Comparison of ENCODE assay signal across 9 mouse cellular contexts in genomic region chr1:132541824-132542599, GRCm38 (mm10). TPM values are rescaled to one million over a fixed set of nuclear protein-coding genes. Genes with fewer than 3 reads are reported as not detected.
DNase-seq lines count a peak whose midpoint lies in the region; ATAC-seq and TF ChIP-seq lines count a peak whose summit lies in the region.
"Had no signal": no experiment of that assay in that cellular context is flagged by ENCODE, and none has a peak within 500 bp of the region (broad histone marks: within the 10 kb centered on the region; RNA-seq: fewer than 3 reads in every experiment).

No protein-coding gene starts in this region.

- peaks cover 31% of the 10 kb centered on the region for H3K4me1 ChIP-seq in lung, embryonic 15.5 days
- peaks cover 14% of the 10 kb centered on the region; the same call in 1 of the 2 replicates for H3K4me1 ChIP-seq in forebrain, embryonic 11.5 days (replicated peaks; ENCODE audit: control insufficient read depth, insufficient read depth, low read length)
- peaks cover 15% of the 10 kb centered on the region for H3K4me1 ChIP-seq in limb, embryonic 11.5 days (ENCODE audit: control insufficient read depth, insufficient read depth, low read length)
- H3K4me1 ChIP-seq in stomach, postnatal 0 days (replicated peaks; ENCODE audit: control insufficient read depth, insufficient read depth) = no peaks in the 10 kb centered on the region

- no peak for TF ChIP-seq EP300 in stomach, postnatal 0 days (optimal IDR thresholded peaks at IDR 0.05)

- no peak for DNase-seq in lung, adult 18-20 months
- no peak for DNase-seq in forebrain, embryonic 11.5 days (ENCODE audit: low spot score)
- DNase-seq in limb, embryonic 11.5 days (ENCODE audit: low spot score) = no peak
- DNase-seq in stomach, postnatal 0 days (ENCODE audit: low spot score) = no peak
- DNase-seq in gastrocnemius, adult 8-10 months (ENCODE audit: low spot score in 2 of 2) = no peak
- DNase-seq in thymus, postnatal 0 days (ENCODE audit: low spot score) = no peak
- DNase-seq in urinary bladder, postnatal 4 days (ENCODE audit: low spot score in 2 of 2) = no peak

- no peak overlapping the region for H3K27ac ChIP-seq in lung, embryonic 15.5 days
- H3K27ac ChIP-seq in forebrain, embryonic 11.5 days (ENCODE audit: low read depth, low read length) = 0 out of 2 replicates have a peak overlapping the region, but pooled peaks have one; percentile 18
- no peak overlapping the region for H3K27ac ChIP-seq in limb, embryonic 11.5 days (replicated peaks; ENCODE audit: low read depth, low read length)
- H3K27ac ChIP-seq in stomach, postnatal 0 days (replicated peaks) = no peak overlapping the region

- 0 out of 2 replicates have a peak, but pooled peaks have one; percentile 11 for ATAC-seq in lung, embryonic 15.5 days (ENCODE audit: borderline replicate concordance, extremely low read depth, low FRiP score, low TSS enrichment)
- 0 out of 2 replicates have a peak, but pooled peaks have one; percentile 19 for ATAC-seq in forebrain, embryonic 11.5 days (replicated peaks; ENCODE audit: low FRiP score)
- ATAC-seq in limb, embryonic 11.5 days (ENCODE audit: insufficient number of reproducible peaks, low FRiP score, low TSS enrichment, low read depth) = 0 out of 2 replicates have a peak, but pooled peaks have one; percentile 5
- 0 out of 2 replicates have a peak, but pooled peaks have one; percentile 2 for ATAC-seq in stomach, postnatal 0 days (ENCODE audit: low FRiP score, low TSS enrichment)

- H3K36me3 ChIP-seq in lung, embryonic 15.5 days = no peaks in the 10 kb centered on the region
- no peaks in the 10 kb centered on the region for H3K36me3 ChIP-seq in forebrain, embryonic 11.5 days (ENCODE audit: control insufficient read depth, insufficient read depth, low read length)
- H3K36me3 ChIP-seq in limb, embryonic 11.5 days (ENCODE audit: control insufficient read depth, insufficient read depth, low read length) = no peaks in the 10 kb centered on the region
- no peaks in the 10 kb centered on the region for H3K36me3 ChIP-seq in stomach, postnatal 0 days (ENCODE audit: control insufficient read depth, insufficient read depth, low read length)

- no peak overlapping the region for H3K9ac ChIP-seq in lung, embryonic 15.5 days
- H3K9ac ChIP-seq in forebrain, embryonic 11.5 days (ENCODE audit: low read length) = peak overlapping the region; percentile 39
- H3K9ac ChIP-seq in limb, embryonic 11.5 days (ENCODE audit: low read length) = no peak overlapping the region
- no peak overlapping the region for H3K9ac ChIP-seq in stomach, postnatal 0 days (ENCODE audit: low read length)

- no peak for TF ChIP-seq CTCF in stomach, postnatal 0 days (IDR thresholded peaks at IDR 0.05; ENCODE audit: low read depth)

- H3K4me3 ChIP-seq in lung, embryonic 15.5 days = no peak overlapping the region
- H3K4me3 ChIP-seq in forebrain, embryonic 11.5 days (ENCODE audit: low read depth, low read length) = peak overlapping the region; percentile 36
- H3K4me3 ChIP-seq in limb, embryonic 11.5 days (ENCODE audit: low read depth, low read length) = peak overlapping the region; percentile 26
- H3K4me3 ChIP-seq in stomach, postnatal 0 days (ENCODE audit: low read depth, low read length) = no peak overlapping the region

- no peaks in the 10 kb centered on the region for H3K9me3 ChIP-seq in lung, embryonic 15.5 days
- H3K9me3 ChIP-seq in forebrain, embryonic 11.5 days (ENCODE audit: control insufficient read depth, low read length) = no peaks in the 10 kb centered on the region
- no peaks in the 10 kb centered on the region for H3K9me3 ChIP-seq in limb, embryonic 11.5 days (ENCODE audit: control insufficient read depth, low read length)
- no peaks in the 10 kb centered on the region for H3K9me3 ChIP-seq in stomach, postnatal 0 days (ENCODE audit: control insufficient read depth, low read length)

- no peak overlapping the region for H3K4me2 ChIP-seq in lung, embryonic 15.5 days
- H3K4me2 ChIP-seq in forebrain, embryonic 11.5 days (ENCODE audit: low read depth, low read length, severe bottlenecking) = peak overlapping the region; percentile 66
- H3K4me2 ChIP-seq in limb, embryonic 11.5 days (ENCODE audit: low read depth, severe bottlenecking) = peak overlapping the region; percentile 56; the same call in 1 of the 2 replicates
- no peak overlapping the region for H3K4me2 ChIP-seq in stomach, postnatal 0 days (replicated peaks; ENCODE audit: low read depth)

- H3K27me3 ChIP-seq in lung, embryonic 15.5 days = peaks cover 43% of the 10 kb centered on the region
- H3K27me3 ChIP-seq in forebrain, embryonic 11.5 days (ENCODE audit: control insufficient read depth, insufficient read depth, low read length) = peaks cover 28% of the 10 kb centered on the region
- peaks cover 41% of the 10 kb centered on the region for H3K27me3 ChIP-seq in limb, embryonic 11.5 days (ENCODE audit: control insufficient read depth, insufficient read depth, low read length)
- H3K27me3 ChIP-seq in stomach, postnatal 0 days (ENCODE audit: control insufficient read depth, insufficient read depth, low read length) = peaks cover 4% of the 10 kb centered on the region; the same call in 1 of the 2 replicates

- WGBS in lung, embryonic 15.5 days = 14% methylated on average over 5 of the region's 5 CpGs
- 13% methylated on average over 5 of the region's 5 CpGs for WGBS in forebrain, embryonic 11.5 days
- WGBS in limb, embryonic 11.5 days = 7% methylated on average over 5 of the region's 5 CpGs
- WGBS in stomach, postnatal 0 days = 25% methylated on average over 5 of the region's 5 CpGs

RNA-seq across cellular contexts. Expression of gene Cntn2, which starts 1.0 kb away (rescaled TPM):
- polyA plus RNA-seq in lung, embryonic 15.5 days (2015; fragmentation: Nextera tagmentation; extraction: Ambion mirVana) = 0.16 and 0.28 TPM in 2 replicates
- 15.3 and 16.9 TPM in 2 replicates for polyA plus RNA-seq in forebrain, embryonic 11.5 days (2014; fragmentation: Nextera tagmentation; extraction: Ambion mirVana)
- 0.52 and 0.89 TPM in 2 replicates for polyA plus RNA-seq in limb, embryonic 11.5 days (2014; fragmentation: Nextera tagmentation; extraction: Ambion mirVana)
- 0.04 and 0.13 TPM in 2 replicates for polyA plus RNA-seq in stomach, postnatal 0 days (2015; fragmentation: Nextera tagmentation; extraction: Ambion mirVana)
- not detected for total RNA-seq in gastrocnemius, adult 8-10 months (2022)
- 0.08 and 0.23 TPM in 2 replicates for polyA plus RNA-seq in thymus, postnatal 0 days (2015; fragmentation: Nextera tagmentation; extraction: Ambion mirVana)
- total RNA-seq: megakaryocyte-erythroid progenitor cell, adult 5-6 weeks had no signal

RNA-seq across cellular contexts. Expression of gene Tmem81, which starts 36.0 kb away (rescaled TPM):
- polyA plus RNA-seq in lung, embryonic 15.5 days (2015; fragmentation: Nextera tagmentation; extraction: Ambion mirVana) = 1.3 and 2.1 TPM in 2 replicates
- polyA plus RNA-seq in forebrain, embryonic 11.5 days (2014; fragmentation: Nextera tagmentation; extraction: Ambion mirVana) = 1.1 and 1.3 TPM in 2 replicates
- polyA plus RNA-seq in limb, embryonic 11.5 days (2014; fragmentation: Nextera tagmentation; extraction: Ambion mirVana) = 1.5 and 1.8 TPM in 2 replicates
- 0.56 and 0.76 TPM in 2 replicates for polyA plus RNA-seq in stomach, postnatal 0 days (2015; fragmentation: Nextera tagmentation; extraction: Ambion mirVana)
- 1 to 10 TPM; 1.2 to 1.9 (median 1.3) TPM for total RNA-seq in gastrocnemius, adult 8-10 months (2022)
- polyA plus RNA-seq in thymus, postnatal 0 days (2015; fragmentation: Nextera tagmentation; extraction: Ambion mirVana) = 1.8 and 2.1 TPM in 2 replicates

Comparison
In these comparisons a context has a peak if more than half of its experiments do, and no peak if none do; other contexts are left out.
1. H3K4me2 ChIP-seq: peak in forebrain, embryonic 11.5 days (single experiment) and limb, embryonic 11.5 days (single experiment); none in lung, embryonic 15.5 days (single experiment) and stomach, postnatal 0 days (single experiment).
2. H3K4me3 ChIP-seq: peak in forebrain, embryonic 11.5 days (single experiment) and limb, embryonic 11.5 days (single experiment); none in lung, embryonic 15.5 days (single experiment) and stomach, postnatal 0 days (single experiment).
3. Peak in every context shown above with its lines, with median percentiles within 50 percentile points of each other: ATAC-seq.